Mouse (Mus musculus) embryo, embryonic 11 days (tissue): ENCODE results near the gene Foxf1.

Experiments used
- DNase-seq: peaks from one replicate; pipeline ENCODE4 v3.0.0-alpha.2; 2015

The Foxf1 gene

GRCm38 (mm10) chr8:121116591-121117185, 32.5 kb downstream of the Foxf1 start:
- peak; percentile 69 for DNase-seq

- DNase-seq: peak; percentile 71
Measured at GRCm38 (mm10) chr8:121117186-121117651, 33.0 kb downstream of the Foxf1 start.

- DNase-seq: no peak
Measured at GRCm38 (mm10) chr8:121117906-121118305, 33.7 kb downstream of the Foxf1 start.

- DNase-seq: peak; percentile 42
Measured at GRCm38 (mm10) chr8:121118634-121119420, 34.6 kb downstream of the Foxf1 start.

GRCm38 (mm10) chr8:121119635-121120455, 35.7 kb downstream of the Foxf1 start:
- peak; percentile 21 for DNase-seq

GRCm38 (mm10) chr8:121120456-121121419, 36.6 kb downstream of the Foxf1 start:
- DNase-seq: peak; percentile 28

- peak; percentile 10 for DNase-seq
Measured at GRCm38 (mm10) chr8:121121704-121122103, 37.5 kb downstream of the Foxf1 start.

- DNase-seq: no peak
Measured at GRCm38 (mm10) chr8:121122368-121122767, 38.2 kb downstream of the Foxf1 start.

GRCm38 (mm10) chr8:121123113-121123512, 38.9 kb downstream of the Foxf1 start:
- no peak for DNase-seq

- DNase-seq: peak; percentile 37
Measured at GRCm38 (mm10) chr8:121124547-121125239, 40.5 kb downstream of the Foxf1 start.

GRCm38 (mm10) chr8:121125311-121125876, 41.2 kb downstream of the Foxf1 start:
- peak; percentile 94 for DNase-seq

GRCm38 (mm10) chr8:121126191-121126590, 42.0 kb downstream of the Foxf1 start:
- no peak for DNase-seq

- no peak for DNase-seq
Measured at GRCm38 (mm10) chr8:121126694-121127093, 42.5 kb downstream of the Foxf1 start.

- peak; percentile 48 for DNase-seq
Measured at GRCm38 (mm10) chr8:121127291-121127701, 43.1 kb downstream of the Foxf1 start.

- peak; percentile 51 for DNase-seq
Measured at GRCm38 (mm10) chr8:121127756-121128375, 43.7 kb downstream of the Foxf1 start, which contains the start of gene Foxl1. Gene Foxl1, plus strand, starts transcription at chr8:121127940.

GRCm38 (mm10) chr8:121128531-121129264, 44.5 kb downstream of the Foxf1 start:
- DNase-seq: peak; percentile 43

- no peak for DNase-seq
Measured at GRCm38 (mm10) chr8:121129265-121129940, 45.2 kb downstream of the Foxf1 start.

GRCm38 (mm10) chr8:121130522-121130921, 46.3 kb downstream of the Foxf1 start:
- DNase-seq: peak; percentile 72

- DNase-seq: no peak
Measured at GRCm38 (mm10) chr8:121132961-121133513, 48.9 kb downstream of the Foxf1 start.
